Mouse (Mus musculus): ENCODE results near the gene Kcnk13.
A peak's percentile ranks its signal among the peaks of the same experiment; 100 is the strongest.

Kcnk13 gene

DNA sequence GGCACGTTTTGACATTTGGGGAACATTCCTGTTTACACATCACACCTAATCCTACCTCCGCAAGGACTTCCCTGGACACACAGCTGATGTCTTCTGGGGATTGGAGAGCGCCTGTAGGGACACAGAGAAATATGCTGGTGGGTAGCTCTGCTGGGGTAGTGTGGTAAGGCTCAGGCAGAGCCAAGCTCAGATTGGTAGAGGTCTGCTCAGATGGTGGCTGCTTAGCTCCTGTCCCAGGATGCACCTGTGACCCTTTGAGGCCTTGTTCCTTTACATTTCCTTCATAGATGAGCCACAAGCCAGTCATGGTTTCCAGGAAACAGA is 136.4 kb downstream of the Kcnk13 start:
- DNase-seq, result no peak

DNA sequence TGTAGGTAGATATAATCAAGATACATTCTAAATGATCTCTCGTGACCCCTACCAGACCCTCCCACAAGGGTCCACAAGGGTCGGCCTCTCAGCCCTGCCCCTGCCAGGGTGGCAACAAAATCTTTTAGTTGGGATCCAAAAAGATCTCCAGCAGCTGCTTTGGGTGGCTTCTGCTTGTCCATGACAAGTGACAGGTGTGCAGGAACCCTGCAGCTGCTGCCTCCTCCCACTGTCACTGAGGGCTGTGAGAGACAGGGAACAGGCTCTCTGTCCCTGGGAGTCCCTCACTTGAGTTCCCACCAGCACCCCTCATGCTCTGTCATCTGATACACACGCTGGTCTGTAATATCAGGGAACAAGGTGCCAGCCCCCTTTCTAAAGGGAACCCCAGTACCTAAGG is 137.4 kb downstream of the Kcnk13 start:
- DNase-seq, result no peak

- DNase-seq, result no peak
These were observed 140.2 kb downstream of the Kcnk13 start for GRCm38 (mm10) chr12:100104530-100104929.

DNA sequence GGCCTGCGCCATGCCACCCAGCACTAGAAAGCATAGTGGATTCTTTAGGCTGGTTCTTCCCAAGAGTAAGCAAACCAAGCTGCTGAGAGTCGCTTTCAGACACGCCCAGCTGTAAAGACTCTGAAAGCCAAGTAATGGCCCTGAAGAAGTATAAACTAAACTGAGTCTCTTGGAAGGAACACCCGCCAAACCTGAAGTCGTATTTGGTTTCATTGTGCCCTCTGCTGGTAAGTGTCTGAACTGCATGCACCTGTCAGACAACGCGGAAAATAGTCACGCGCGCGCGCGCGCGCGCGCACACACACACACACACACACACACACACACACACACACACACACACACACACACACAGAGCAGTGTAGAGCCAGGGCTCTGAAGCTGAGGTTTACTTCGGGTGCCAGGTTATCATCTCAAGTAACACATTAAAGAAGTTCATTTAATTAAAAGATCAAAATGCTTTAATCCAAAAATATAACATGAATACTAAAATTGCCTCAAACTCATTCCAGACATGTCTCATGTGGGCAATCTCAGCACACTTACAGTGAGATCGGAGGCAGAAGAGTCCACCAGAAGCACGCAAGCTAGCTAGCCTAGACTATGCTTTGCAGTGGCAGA is 142.1 kb downstream of the Kcnk13 start:
- peak; percentile 79 to 91 for DNase-seq

- DNase-seq, result no peak
These were observed 143.1 kb downstream of the Kcnk13 start for GRCm38 (mm10) chr12:100107436-100107835.

GRCm38 (mm10) chr12:100109986-100110696 is 145.8 kb downstream of the Kcnk13 start, which contains the start of gene Psmc1:
Psmc1 (plus strand) TSS chr12:100110154.
- DNase-seq, result peak; percentile 86

All from cerebellum, postnatal 25 days (tissue).